Mouse (Mus musculus): ENCODE data around the gene Glipr2.

The Glipr2 gene

GRCm38 (mm10) chr4:44004623-44005409, 47.6 kb downstream of the Glipr2 start:
- DNase-seq (ENCODE audit: low spot score in 2 of 2): no peak

- no peak for DNase-seq (ENCODE audit: low spot score in 2 of 2)
Observed at GRCm38 (mm10) chr4:44010176-44010575, 53.0 kb downstream of the Glipr2 start.

- no peak for DNase-seq (ENCODE audit: low spot score in 2 of 2)
Observed at GRCm38 (mm10) chr4:44010893-44011292, 53.7 kb downstream of the Glipr2 start.

- no peak for DNase-seq (ENCODE audit: low spot score in 2 of 2)
Observed at GRCm38 (mm10) chr4:44011799-44012198, 54.6 kb downstream of the Glipr2 start.

- peak; percentile 88 to 89 for DNase-seq (ENCODE audit: low spot score in 2 of 2)
Observed at GRCm38 (mm10) chr4:44012376-44013367, 55.5 kb downstream of the Glipr2 start.

- no peak for DNase-seq (ENCODE audit: low spot score in 2 of 2)
Observed at GRCm38 (mm10) chr4:44013391-44014070, 56.3 kb downstream of the Glipr2 start.

- no peak for DNase-seq (ENCODE audit: low spot score in 2 of 2)
Observed at GRCm38 (mm10) chr4:44016071-44016470, 58.9 kb downstream of the Glipr2 start.

GRCm38 (mm10) chr4:44016791-44017190, 59.6 kb downstream of the Glipr2 start:
- no peak for DNase-seq (ENCODE audit: low spot score in 2 of 2)

GRCm38 (mm10) chr4:44022323-44022722, 65.1 kb downstream of the Glipr2 start:
- DNase-seq (ENCODE audit: low spot score in 2 of 2): no peak

GRCm38 (mm10) chr4:44022766-44023165, 65.6 kb downstream of the Glipr2 start:
- no peak for DNase-seq (ENCODE audit: low spot score in 2 of 2)

- no peak for DNase-seq (ENCODE audit: low spot score in 2 of 2)
Observed at GRCm38 (mm10) chr4:44023681-44024080, 66.5 kb downstream of the Glipr2 start.

GRCm38 (mm10) chr4:44024241-44024640, 67.0 kb downstream of the Glipr2 start:
- no peak for DNase-seq (ENCODE audit: low spot score in 2 of 2)

GRCm38 (mm10) chr4:44025570-44025969, 68.4 kb downstream of the Glipr2 start:
- no peak for DNase-seq (ENCODE audit: low spot score in 2 of 2)

Data from urinary bladder, postnatal 4 days (tissue).